Mouse (Mus musculus): ENCODE measurements at regions not wholly inside any gene's neighbourhood (a gene's known extent, or its start where the extent isn't known, plus 50 kb on each side); places are given as distances from the start of the nearest gene placed in this dataset.

- 85% methylated on average over 11 of the region's 11 CpGs for WGBS
- DNase-seq = no peak
- no peaks in the 10 kb centered on the region for H3K4me1 ChIP-seq (ENCODE audit: control insufficient read depth, insufficient read depth, low read length)
- H3K36me3 ChIP-seq (ENCODE audit: control insufficient read depth, insufficient read depth, low read length) = no peaks in the 10 kb centered on the region
- TF ChIP-seq POLR2A (IDR thresholded peaks at IDR 0.05; ENCODE audit: low read depth, low read length) (no peak), CTCF (conservative IDR thresholded peaks at IDR 0.05; ENCODE audit: insufficient read depth, insufficient read length, low read depth, low read length) (no peak)
- H3K27me3 ChIP-seq (replicated peaks; ENCODE audit: control insufficient read depth, insufficient read depth, low read length) = no peaks in the 10 kb centered on the region
- no peak overlapping the region for H3K27ac ChIP-seq (ENCODE audit: insufficient read depth, low read depth, low read length)
- H3K4me3 ChIP-seq (ENCODE audit: insufficient read depth, low read depth, low read length) = no peak overlapping the region
Measured at GRCm38 (mm10) chr13:116243272-116243784, 66.2 kb downstream of the Isl1 start.

GRCm38 (mm10) chr13:116215101-116215500, 94.4 kb downstream of the Isl1 start:
- DNase-seq = no peak
- Histone ChIP-seq H3K27me3 (replicated peaks; ENCODE audit: control insufficient read depth, insufficient read depth, low read length) (no peaks in the 10 kb centered on the region), H3K27ac (ENCODE audit: insufficient read depth, low read depth, low read length) (no peak overlapping the region), H3K4me1 (ENCODE audit: control insufficient read depth, insufficient read depth, low read length) (no peaks in the 10 kb centered on the region), H3K4me3 (ENCODE audit: insufficient read depth, low read depth, low read length) (no peak overlapping the region), H3K36me3 (ENCODE audit: control insufficient read depth, insufficient read depth, low read length) (no peaks in the 10 kb centered on the region)
- WGBS = 32% methylated on average over 3 of the region's 3 CpGs
- TF ChIP-seq POLR2A (IDR thresholded peaks at IDR 0.05; ENCODE audit: low read depth, low read length) (no peak), CTCF (conservative IDR thresholded peaks at IDR 0.05; ENCODE audit: insufficient read depth, insufficient read length, low read depth, low read length) (no peak)

- Histone ChIP-seq H3K36me3 (ENCODE audit: control insufficient read depth, insufficient read depth, low read length) (no peaks in the 10 kb centered on the region), H3K4me3 (ENCODE audit: insufficient read depth, low read depth, low read length) (no peak overlapping the region), H3K27ac (ENCODE audit: insufficient read depth, low read depth, low read length) (no peak overlapping the region), H3K4me1 (ENCODE audit: control insufficient read depth, insufficient read depth, low read length) (no peaks in the 10 kb centered on the region), H3K27me3 (replicated peaks; ENCODE audit: control insufficient read depth, insufficient read depth, low read length) (no peaks in the 10 kb centered on the region)
- WGBS = 35% methylated on average over 6 of the region's 6 CpGs
- TF ChIP-seq POLR2A (IDR thresholded peaks at IDR 0.05; ENCODE audit: low read depth, low read length) (no peak), CTCF (conservative IDR thresholded peaks at IDR 0.05; ENCODE audit: insufficient read depth, insufficient read length, low read depth, low read length) (no peak)
- DNase-seq = no peak
Measured at GRCm38 (mm10) chr13:116213843-116214829, 95.4 kb downstream of the Isl1 start.

- WGBS = 4% methylated on average over 11 of the region's 11 CpGs
- TF ChIP-seq CTCF (conservative IDR thresholded peaks at IDR 0.05; ENCODE audit: insufficient read depth, insufficient read length, low read depth, low read length) = no peak
- TF ChIP-seq POLR2A (IDR thresholded peaks at IDR 0.05; ENCODE audit: low read depth, low read length) = no peak
- H3K4me1 ChIP-seq (ENCODE audit: control insufficient read depth, insufficient read depth, low read length) = no peaks in the 10 kb centered on the region
- no peak overlapping the region for H3K4me3 ChIP-seq (ENCODE audit: insufficient read depth, low read depth, low read length)
- no peak for DNase-seq
- no peaks in the 10 kb centered on the region for H3K27me3 ChIP-seq (replicated peaks; ENCODE audit: control insufficient read depth, insufficient read depth, low read length)
- H3K36me3 ChIP-seq (ENCODE audit: control insufficient read depth, insufficient read depth, low read length) = no peaks in the 10 kb centered on the region
- no peak overlapping the region for H3K27ac ChIP-seq (ENCODE audit: insufficient read depth, low read depth, low read length)
Measured at GRCm38 (mm10) chr13:116201177-116201920, 108.1 kb downstream of the Isl1 start.

GRCm38 (mm10) chr13:116187059-116187458, 122.4 kb downstream of the Isl1 start:
- no peak overlapping the region for H3K4me3 ChIP-seq (ENCODE audit: insufficient read depth, low read depth, low read length)
- DNase-seq = no peak
- no peak overlapping the region for H3K27ac ChIP-seq (ENCODE audit: insufficient read depth, low read depth, low read length)
- no peaks in the 10 kb centered on the region for H3K4me1 ChIP-seq (ENCODE audit: control insufficient read depth, insufficient read depth, low read length)
- H3K36me3 ChIP-seq (ENCODE audit: control insufficient read depth, insufficient read depth, low read length) = no peaks in the 10 kb centered on the region
- TF ChIP-seq POLR2A (IDR thresholded peaks at IDR 0.05; ENCODE audit: low read depth, low read length) (no peak), CTCF (conservative IDR thresholded peaks at IDR 0.05; ENCODE audit: insufficient read depth, insufficient read length, low read depth, low read length) (no peak)
- WGBS = 55% methylated on average over 7 of the region's 7 CpGs
- H3K27me3 ChIP-seq (replicated peaks; ENCODE audit: control insufficient read depth, insufficient read depth, low read length) = no peaks in the 10 kb centered on the region

- 82% methylated on average over 3 of the region's 3 CpGs for WGBS
- no peaks in the 10 kb centered on the region for H3K36me3 ChIP-seq (ENCODE audit: control insufficient read depth, insufficient read depth, low read length)
- no peak for TF ChIP-seq CTCF (conservative IDR thresholded peaks at IDR 0.05; ENCODE audit: insufficient read depth, insufficient read length, low read depth, low read length)
- no peak for DNase-seq
- no peak overlapping the region for H3K27ac ChIP-seq (ENCODE audit: insufficient read depth, low read depth, low read length)
- H3K4me1 ChIP-seq (ENCODE audit: control insufficient read depth, insufficient read depth, low read length) = no peaks in the 10 kb centered on the region
- H3K27me3 ChIP-seq (replicated peaks; ENCODE audit: control insufficient read depth, insufficient read depth, low read length) = no peaks in the 10 kb centered on the region
- H3K4me3 ChIP-seq (ENCODE audit: insufficient read depth, low read depth, low read length) = no peak overlapping the region
Measured at GRCm38 (mm10) chr13:116177781-116178180, 131.7 kb downstream of the Isl1 start.

GRCm38 (mm10) chr13:116174976-116175375, 134.5 kb downstream of the Isl1 start:
- no peak for DNase-seq
- TF ChIP-seq CTCF (conservative IDR thresholded peaks at IDR 0.05; ENCODE audit: insufficient read depth, insufficient read length, low read depth, low read length) = no peak
- TF ChIP-seq POLR2A (IDR thresholded peaks at IDR 0.05; ENCODE audit: low read depth, low read length) = no peak
- no peaks in the 10 kb centered on the region for H3K4me1 ChIP-seq (ENCODE audit: control insufficient read depth, insufficient read depth, low read length)
- H3K27me3 ChIP-seq (replicated peaks; ENCODE audit: control insufficient read depth, insufficient read depth, low read length) = no peaks in the 10 kb centered on the region
- 16% methylated on average over 3 of the region's 3 CpGs for WGBS
- H3K36me3 ChIP-seq (ENCODE audit: control insufficient read depth, insufficient read depth, low read length) = no peaks in the 10 kb centered on the region
- no peak overlapping the region for H3K27ac ChIP-seq (ENCODE audit: insufficient read depth, low read depth, low read length)
- H3K4me3 ChIP-seq (ENCODE audit: insufficient read depth, low read depth, low read length) = no peak overlapping the region
